Mouse (Mus musculus) midbrain, embryonic 15.5 days (tissue): ENCODE data around the gene Agmat. TPM values are rescaled to one million over a fixed set of nuclear protein-coding genes. Genes with fewer than 3 reads are reported as not detected.

Source experiments
- ATAC-seq: fragments of 200-750 bp; cut with Nextera tagmentation; replicated peaks from 2 replicates; pipeline ENCODE4 v1.8.0; 2017; ENCODE audit warnings: moderate TSS enrichment
- H3K27ac ChIP-seq: fragments of 300-500 bp; sonication (generic); 2 replicates; pipeline ENCODE4 v1.5.1; 2015; ENCODE audit warnings: mild to moderate bottlenecking, inconsistent platforms
- H3K27me3 ChIP-seq: fragments of 300-500 bp; sonication (generic); replicated peaks from 2 replicates; pipeline ENCODE4 v1.6.1; 2015; ENCODE audit warnings: inconsistent platforms
- H3K36me3 ChIP-seq: fragments of 300-500 bp; sonication (generic); replicated peaks from 2 replicates; pipeline ENCODE4 v1.6.1; 2015; ENCODE audit warnings: inconsistent platforms
- H3K4me1 ChIP-seq: fragments of 300-500 bp; sonication (generic); 2 replicates; pipeline ENCODE4 v1.6.1; 2015; ENCODE audit warnings: inconsistent platforms
- H3K4me2 ChIP-seq: fragments of 300-500 bp; sonication (generic); 2 replicates; pipeline ENCODE4 v1.6.1; 2015; ENCODE audit warnings: inconsistent platforms, mild to moderate bottlenecking, moderate library complexity
- H3K4me3 ChIP-seq: fragments of 300-500 bp; sonication (generic); 2 replicates; pipeline ENCODE4 v1.5.1; 2015; ENCODE audit warnings: mild to moderate bottlenecking, inconsistent platforms
- H3K9ac ChIP-seq: fragments of 300-500 bp; sonication (generic); 2 replicates; pipeline ENCODE4 v1.6.1; 2015; ENCODE audit warnings: mild to moderate bottlenecking, inconsistent platforms
- H3K9me3 ChIP-seq: fragments of 300-500 bp; sonication (generic); 2 replicates; pipeline ENCODE4 v1.6.1; 2016; ENCODE audit warnings: inconsistent platforms
- WGBS: fragments of 180-500 bp; shearing (Covaris S2); methylation state at CpG from one replicate; pipeline ENCODE4 v1.1.7; 2015; ENCODE audit warnings: mixed read lengths; 5-methylcytosine and 5-hydroxymethylcytosine counted together
- polyA plus RNA-seq: library from polyadenylated mRNA; unstranded; fragments of >200 nt; fragmentation: Nextera tagmentation; extraction: Ambion mirVana; gene quantifications from 2 replicates; pipeline ENCODE4 v1.2.1, GENCODE M21; 2015

The Agmat gene
- not detected in 2 replicates for polyA plus RNA-seq

DNA sequence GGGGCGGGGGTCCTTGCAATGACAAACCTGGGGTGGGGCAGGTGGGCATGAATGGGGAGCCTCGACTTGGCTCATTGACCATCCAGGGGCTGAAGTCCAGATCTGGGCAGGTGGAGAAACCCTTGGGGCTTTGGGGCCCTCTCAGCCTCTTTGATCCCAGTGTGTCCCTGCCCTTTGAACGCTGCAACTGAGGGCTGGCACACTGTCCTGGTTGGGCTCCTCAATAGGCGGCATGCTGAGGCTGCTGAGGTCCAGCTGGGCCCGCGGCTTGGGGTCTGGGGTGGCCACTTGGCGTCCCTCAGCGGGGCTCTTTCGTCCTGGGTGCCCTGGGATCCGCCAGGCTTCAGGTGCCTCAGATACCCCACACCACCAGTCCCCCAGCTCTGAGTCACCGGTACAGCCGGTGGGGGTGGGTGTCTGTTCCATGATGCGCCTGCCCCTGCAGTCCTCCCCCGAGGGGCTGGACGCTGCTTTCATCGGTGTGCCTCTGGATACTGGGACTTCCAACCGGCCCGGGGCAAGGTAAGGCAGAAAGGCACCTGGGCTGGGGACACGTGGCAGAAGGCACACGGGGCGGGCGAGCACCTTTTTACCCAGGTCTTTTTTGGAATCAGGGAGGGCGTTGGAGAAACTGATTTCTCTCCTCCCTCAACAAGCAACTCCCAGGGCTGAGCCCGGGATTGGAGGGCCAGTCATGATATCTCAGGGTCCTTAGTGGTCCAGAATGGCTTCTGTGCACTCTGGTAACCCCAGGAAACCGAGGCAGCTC, at the start of gene Agmat:
Agmat (plus strand) TSS at position 95 of the 769 bp plus-strand sequence.
- Histone ChIP-seq H3K27ac (no peak within 1 kb of the TSS), H3K9me3 (no peaks in the 10 kb centered on the region), H3K9ac (no peak within 1 kb of the TSS), H3K27me3 (no peaks in the 10 kb centered on the region), H3K4me2 (no peak within 1 kb of the TSS), H3K4me3 (no peak within 1 kb of the TSS), H3K36me3 (no peaks in the 10 kb centered on the region), H3K4me1 (no peaks in the 10 kb centered on the region)
- WGBS = 26% methylated on average over 25 of the region's 25 CpGs
- no peak for ATAC-seq

DNA sequence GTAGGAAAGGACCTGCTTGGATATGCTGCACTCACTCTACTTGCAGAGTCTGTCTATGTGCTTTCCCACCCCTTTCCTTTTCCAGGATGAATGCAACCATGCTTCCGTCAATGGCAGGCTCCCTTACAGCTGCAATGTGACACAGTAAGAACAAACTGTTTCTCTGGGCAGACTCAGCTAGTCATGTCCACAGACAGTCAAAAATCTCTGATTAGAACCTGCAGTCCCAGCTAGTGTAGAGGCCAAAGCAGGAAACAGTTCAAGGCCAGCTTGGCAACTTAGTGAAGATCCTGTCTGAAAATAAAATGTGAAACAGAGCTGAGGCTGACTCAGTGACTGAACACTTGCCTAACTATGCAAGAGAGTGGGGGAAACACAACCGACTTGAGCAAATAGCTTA, 41.8 kb upstream of the Agmat start:
- no peak for ATAC-seq
- H3K27ac ChIP-seq = no peak overlapping the region
- no peaks in the 10 kb centered on the region for H3K27me3 ChIP-seq
- 93% methylated on average over 2 of the region's 2 CpGs for WGBS
- H3K36me3 ChIP-seq = peaks cover 44% of the 10 kb centered on the region
- no peaks in the 10 kb centered on the region for H3K9me3 ChIP-seq
- no peak overlapping the region for H3K9ac ChIP-seq
- no peak overlapping the region for H3K4me3 ChIP-seq
- H3K4me2 ChIP-seq = no peak overlapping the region
- H3K4me1 ChIP-seq = peaks cover 2% of the 10 kb centered on the region; the same call in 1 of the 2 replicates

DNA sequence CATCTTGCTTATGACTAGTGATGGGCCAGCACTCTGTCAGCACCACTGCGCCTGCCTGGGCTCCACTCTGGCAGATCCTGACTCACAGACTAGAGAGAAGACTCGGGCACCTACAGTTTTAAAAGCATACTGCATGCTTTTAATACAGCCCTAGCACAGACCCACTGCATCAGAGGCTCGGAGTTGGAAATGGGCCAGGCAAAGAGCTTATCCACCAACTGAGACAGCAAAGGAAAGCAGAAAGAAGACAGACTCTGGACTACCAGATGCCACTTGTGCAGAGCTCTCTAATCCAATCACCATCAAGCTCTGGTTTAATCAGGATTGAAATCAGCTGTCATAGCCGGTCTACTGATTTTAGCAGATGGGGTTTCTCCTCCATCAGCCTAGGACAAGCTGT, 41.1 kb upstream of the Agmat start:
- Histone ChIP-seq H3K27ac (0 out of 2 replicates have a peak overlapping the region, but pooled peaks have one; percentile 34), H3K4me1 (peaks cover 2% of the 10 kb centered on the region; the same call in 1 of the 2 replicates), H3K9ac (no peak overlapping the region), H3K36me3 (peaks cover 49% of the 10 kb centered on the region), H3K4me3 (no peak overlapping the region), H3K27me3 (no peaks in the 10 kb centered on the region), H3K4me2 (no peak overlapping the region), H3K9me3 (no peaks in the 10 kb centered on the region)
- WGBS = 69% methylated on average over 4 of the region's 4 CpGs
- ATAC-seq = no peak; the same call in 1 of the 2 replicates

DNA sequence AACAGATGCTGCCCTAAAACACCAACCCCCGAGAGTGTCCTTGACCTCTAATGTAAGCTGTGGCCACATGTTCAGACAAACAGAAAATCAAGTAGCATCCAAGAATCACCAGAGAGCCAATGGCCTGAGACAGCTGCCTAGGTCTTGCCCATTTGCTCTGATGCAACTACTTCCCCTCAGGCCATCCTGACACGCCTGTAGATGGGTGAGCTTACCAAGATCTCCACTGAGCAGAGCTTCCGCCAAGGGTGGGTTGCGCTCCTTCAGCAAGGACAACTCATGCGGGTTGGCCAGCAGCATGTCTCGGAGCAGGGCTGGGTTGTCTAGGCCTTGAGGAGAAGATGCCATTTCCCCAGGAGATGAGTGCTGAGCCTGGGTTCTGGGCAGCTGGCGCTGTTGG, 38.5 kb upstream of the Agmat start:
- Histone ChIP-seq H3K27me3 (no peaks in the 10 kb centered on the region), H3K4me2 (no peak overlapping the region), H3K36me3 (peaks cover 51% of the 10 kb centered on the region), H3K9ac (no peak overlapping the region), H3K4me1 (peaks cover 2% of the 10 kb centered on the region; the same call in 1 of the 2 replicates), H3K4me3 (no peak overlapping the region), H3K27ac (no peak overlapping the region), H3K9me3 (no peaks in the 10 kb centered on the region)
- WGBS = 93% methylated on average over 7 of the region's 7 CpGs
- ATAC-seq = no peak

DNA sequence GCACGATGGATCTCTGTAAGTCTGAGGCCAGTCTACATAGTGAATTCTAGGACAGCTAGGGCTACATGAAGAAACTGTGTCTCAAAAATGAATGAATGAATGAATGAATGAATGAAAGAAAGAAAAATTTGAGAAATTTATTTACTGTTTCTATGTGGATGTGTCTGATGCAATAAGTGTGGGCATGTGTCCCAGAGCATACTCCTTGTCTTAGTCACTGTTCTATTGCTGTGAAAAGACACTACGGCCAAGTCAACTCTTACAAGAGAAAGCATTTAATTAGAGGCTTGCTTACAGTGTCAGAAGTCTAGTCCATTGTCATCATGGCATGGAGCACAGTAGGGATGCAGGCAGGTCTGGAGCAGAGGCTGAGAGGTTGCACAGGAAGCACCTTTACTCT, 37.5 kb upstream of the Agmat start:
- Histone ChIP-seq H3K36me3 (peaks cover 47% of the 10 kb centered on the region), H3K4me1 (peaks cover 2% of the 10 kb centered on the region; the same call in 1 of the 2 replicates), H3K9me3 (no peaks in the 10 kb centered on the region), H3K27me3 (no peaks in the 10 kb centered on the region), H3K4me3 (no peak overlapping the region), H3K27ac (no peak overlapping the region), H3K4me2 (no peak overlapping the region), H3K9ac (no peak overlapping the region)
- WGBS = 99% methylated on average over 2 of the region's 2 CpGs
- no peak for ATAC-seq

DNA sequence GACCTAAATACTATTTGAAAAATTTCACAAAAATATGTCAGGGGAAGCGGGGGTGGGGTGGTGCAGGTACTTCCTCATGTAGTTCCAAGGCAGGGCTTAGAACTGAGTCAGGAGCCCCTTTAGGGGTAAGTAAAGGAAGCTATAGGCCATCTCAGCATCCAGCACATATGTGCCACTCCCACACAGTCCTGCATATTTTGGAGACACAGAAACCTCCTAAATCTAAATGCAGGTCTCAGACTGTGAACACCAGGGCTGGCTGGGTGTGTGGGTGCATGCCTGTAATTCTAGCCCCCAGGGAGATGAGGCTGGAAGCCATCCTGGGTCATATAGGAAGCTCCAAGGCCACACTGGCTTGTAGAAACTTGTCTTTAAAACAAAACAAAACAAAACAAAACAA, 35.2 kb upstream of the Agmat start:
- Histone ChIP-seq H3K4me3 (no peak overlapping the region), H3K9ac (no peak overlapping the region), H3K36me3 (peaks cover 33% of the 10 kb centered on the region)

DNA sequence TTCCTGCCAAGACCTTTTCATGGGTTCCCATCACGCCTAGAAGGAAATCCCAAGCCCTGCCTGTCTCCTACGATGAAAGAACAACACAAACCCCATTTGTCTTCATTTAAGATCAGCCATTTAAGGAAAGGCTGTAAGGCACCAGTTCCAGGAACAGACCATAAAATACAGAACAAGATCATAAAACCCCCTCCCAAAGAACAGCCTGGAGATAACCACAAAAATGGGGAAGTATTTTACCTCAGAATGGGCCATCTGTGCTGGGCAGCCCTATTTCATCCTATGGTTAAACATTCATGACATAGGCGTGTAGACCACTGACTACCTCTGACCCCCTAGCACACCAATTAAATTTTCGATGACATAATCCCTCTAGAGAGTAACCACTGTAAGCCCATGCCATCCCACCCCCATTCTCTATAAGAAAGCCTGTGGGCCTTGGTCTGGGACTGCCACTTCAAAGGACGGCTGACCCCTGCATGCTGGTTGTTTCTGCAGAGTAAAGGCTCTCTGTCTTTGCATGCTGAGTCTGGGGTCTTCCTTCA, 32.8 kb upstream of the Agmat start:
- 85% methylated on average over 5 of the region's 5 CpGs for WGBS
- H3K9ac ChIP-seq = no peak overlapping the region

More for the DNA sequence above, 35.2 kb upstream of the Agmat start:
- WGBS = 97% methylated on average over 1 of the region's 1 CpGs
- no peak overlapping the region for H3K4me2 ChIP-seq
- no peaks in the 10 kb centered on the region for H3K27me3 ChIP-seq
- H3K4me1 ChIP-seq = no peaks in the 10 kb centered on the region
- no peak for ATAC-seq
- H3K27ac ChIP-seq = no peak overlapping the region
- H3K9me3 ChIP-seq = no peaks in the 10 kb centered on the region

DNA sequence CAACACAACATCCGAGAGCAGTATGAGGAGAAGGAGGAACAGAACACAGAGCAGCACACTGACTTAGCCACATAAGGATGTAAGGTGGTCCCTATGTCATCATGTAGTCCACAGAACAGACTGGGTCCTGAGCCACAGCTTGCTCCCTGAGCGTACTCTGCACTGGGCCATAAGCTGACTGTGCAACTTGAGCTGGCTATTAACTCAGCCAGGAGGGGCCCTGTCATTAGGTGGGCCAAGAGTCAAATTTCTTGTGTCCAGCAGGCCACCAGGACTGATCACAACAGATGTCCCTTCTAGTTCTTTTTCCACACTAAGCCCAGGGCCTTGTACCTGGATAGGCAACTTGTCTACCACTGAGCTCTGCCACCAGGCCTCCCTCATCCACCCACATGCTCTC, 31.4 kb upstream of the Agmat start:
- ATAC-seq = no peak
- H3K36me3 ChIP-seq = peaks cover 18% of the 10 kb centered on the region; the same call in 1 of the 2 replicates
- no peaks in the 10 kb centered on the region for H3K4me1 ChIP-seq
- no peaks in the 10 kb centered on the region for H3K27me3 ChIP-seq
- H3K9me3 ChIP-seq = no peaks in the 10 kb centered on the region
- no peak overlapping the region for H3K9ac ChIP-seq
- WGBS = 91% methylated on average over 2 of the region's 2 CpGs
- no peak overlapping the region for H3K4me2 ChIP-seq
- no peak overlapping the region for H3K27ac ChIP-seq
- H3K4me3 ChIP-seq = no peak overlapping the region

More for the DNA sequence above, 32.8 kb upstream of the Agmat start:
- peaks cover 21% of the 10 kb centered on the region; the same call in 1 of the 2 replicates for H3K36me3 ChIP-seq
- H3K27ac ChIP-seq = no peak overlapping the region
- H3K9me3 ChIP-seq = no peaks in the 10 kb centered on the region
- no peaks in the 10 kb centered on the region for H3K4me1 ChIP-seq
- H3K4me2 ChIP-seq = no peak overlapping the region
- no peak for ATAC-seq
- no peaks in the 10 kb centered on the region for H3K27me3 ChIP-seq
- no peak overlapping the region for H3K4me3 ChIP-seq

DNA sequence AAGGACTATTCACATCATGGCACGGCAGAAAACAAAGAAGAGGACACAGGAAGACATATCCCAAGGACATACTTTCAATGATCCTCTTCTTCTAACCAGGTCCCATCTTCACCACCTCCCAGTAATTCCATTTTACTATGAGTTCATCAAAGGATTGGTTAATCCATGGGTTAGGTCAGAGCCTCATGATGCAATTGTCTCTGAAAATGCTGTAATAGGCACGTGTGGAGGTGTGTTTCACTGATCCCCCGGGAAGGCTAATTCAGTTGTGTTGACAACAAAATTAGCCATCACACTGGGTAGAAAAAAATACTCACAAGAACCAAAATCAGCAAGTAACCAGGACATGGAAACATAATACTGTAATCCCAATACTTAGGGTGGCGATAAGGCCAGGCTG, 28.8 kb upstream of the Agmat start:
- Histone ChIP-seq H3K27ac (no peak overlapping the region), H3K4me2 (no peak overlapping the region), H3K9ac (no peak overlapping the region), H3K4me3 (no peak overlapping the region), H3K27me3 (no peaks in the 10 kb centered on the region), H3K9me3 (no peaks in the 10 kb centered on the region), H3K36me3 (peaks cover 9% of the 10 kb centered on the region; the same call in 1 of the 2 replicates), H3K4me1 (peaks cover 19% of the 10 kb centered on the region)
- WGBS = 87% methylated on average over 4 of the region's 4 CpGs
- ATAC-seq = no peak

DNA sequence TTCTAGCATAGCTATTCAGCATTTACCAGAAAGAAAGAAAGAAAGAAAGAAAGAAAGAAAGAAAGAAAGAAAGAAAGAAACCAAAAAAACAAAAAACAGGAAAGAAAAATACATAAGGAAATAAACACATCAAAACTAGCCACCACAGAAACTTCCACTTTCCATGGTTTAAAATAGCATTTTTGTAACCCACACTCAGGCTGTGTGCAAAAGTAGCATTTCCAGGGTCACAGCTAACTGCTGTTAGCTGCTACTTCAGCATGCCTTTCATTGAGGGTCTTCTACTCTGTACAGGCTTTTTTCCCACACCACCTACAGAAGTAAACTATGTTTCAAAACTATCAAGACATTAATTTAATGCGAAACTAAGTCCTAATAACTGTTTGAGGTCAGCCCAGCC, 27.2 kb upstream of the Agmat start:
- H3K4me1 ChIP-seq = peaks cover 25% of the 10 kb centered on the region
- no peak for ATAC-seq
- H3K36me3 ChIP-seq = 0 out of 2 replicates have a peak, but pooled peaks cover 5% of the 10 kb centered on the region
- no peak overlapping the region for H3K4me3 ChIP-seq
- H3K4me2 ChIP-seq = no peak overlapping the region
- H3K27ac ChIP-seq = no peak overlapping the region
- no peaks in the 10 kb centered on the region for H3K9me3 ChIP-seq
- H3K9ac ChIP-seq = no peak overlapping the region
- WGBS = 97% methylated on average over 1 of the region's 1 CpGs
- no peaks in the 10 kb centered on the region for H3K27me3 ChIP-seq

DNA sequence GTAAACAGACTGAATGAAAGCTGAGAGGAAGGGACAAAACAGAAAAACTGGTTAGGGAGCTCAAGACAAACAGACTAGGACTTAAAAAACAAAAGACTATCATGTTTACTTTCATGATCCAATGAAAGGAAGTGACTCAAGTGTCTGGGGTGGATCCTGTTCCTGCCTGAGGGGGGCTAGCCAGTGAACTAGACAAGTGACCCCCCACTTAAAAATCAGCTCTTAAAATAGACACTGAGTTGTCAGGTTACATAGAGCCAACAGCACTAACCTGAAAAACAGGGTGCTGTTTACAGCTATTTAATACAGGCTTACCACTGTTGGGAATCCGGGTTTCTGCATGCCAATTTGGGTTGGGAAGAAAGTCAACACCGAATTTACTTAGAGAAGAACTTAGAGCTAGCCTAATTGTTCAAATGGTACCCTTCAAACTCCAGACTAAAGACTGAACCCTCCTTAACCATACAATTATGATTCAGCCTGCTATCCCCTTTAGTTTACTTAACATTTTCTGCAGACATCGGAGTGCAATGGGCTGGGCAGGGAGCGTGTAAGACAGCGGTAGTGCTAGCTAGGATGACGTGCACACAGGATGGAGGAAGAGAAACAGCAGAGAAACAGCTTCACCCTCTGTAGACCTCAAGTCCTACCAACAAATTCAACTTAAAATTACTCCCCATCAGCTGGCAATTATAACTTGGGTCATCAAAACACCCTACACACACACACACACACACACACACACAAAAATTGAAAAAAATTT, 25.5 kb upstream of the Agmat start:
- Histone ChIP-seq H3K4me1 (peaks cover 25% of the 10 kb centered on the region), H3K27ac (no peak overlapping the region), H3K27me3 (no peaks in the 10 kb centered on the region), H3K9ac (no peak overlapping the region), H3K4me2 (no peak overlapping the region), H3K36me3 (0 out of 2 replicates have a peak, but pooled peaks cover 5% of the 10 kb centered on the region), H3K4me3 (no peak overlapping the region), H3K9me3 (no peaks in the 10 kb centered on the region)
- WGBS = 82% methylated on average over 6 of the region's 6 CpGs
- no peak for ATAC-seq

DNA sequence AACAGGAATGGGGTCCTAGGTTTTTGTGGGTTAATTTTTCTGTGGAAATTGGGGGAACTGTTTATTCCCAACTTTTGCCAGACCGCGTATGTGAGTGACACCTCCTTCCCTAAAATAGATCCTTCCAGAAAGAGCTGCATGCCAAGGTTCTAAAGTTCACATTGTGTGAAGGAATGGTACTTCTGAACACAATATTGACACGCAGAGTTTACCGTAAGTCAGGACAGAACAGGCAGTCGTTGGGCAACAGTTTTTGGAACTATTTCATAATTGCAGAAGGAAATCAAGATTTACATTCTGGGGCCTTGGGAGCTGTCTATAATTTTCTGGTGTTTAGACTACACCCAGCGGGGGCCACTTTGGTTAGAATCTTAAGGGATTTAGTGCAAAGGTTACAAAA, 24.5 kb upstream of the Agmat start:
- H3K9ac ChIP-seq = no peak overlapping the region; the same call in 1 of the 2 replicates

More for the DNA sequence above, 24.5 kb upstream of the Agmat start:
- no peak for ATAC-seq
- Histone ChIP-seq H3K27me3 (no peaks in the 10 kb centered on the region), H3K4me1 (peaks cover 25% of the 10 kb centered on the region), H3K4me2 (peak overlapping the region; percentile 72), H3K36me3 (0 out of 2 replicates have a peak, but pooled peaks cover 5% of the 10 kb centered on the region), H3K4me3 (peak overlapping the region; percentile 80), H3K9me3 (no peaks in the 10 kb centered on the region), H3K27ac (no peak overlapping the region)
- WGBS = 83% methylated on average over 6 of the region's 6 CpGs
